Mouse (Mus musculus) midbrain, embryonic 11.5 days (tissue): ENCODE results near the gene Armcx5. TPM values are rescaled to one million over a fixed set of nuclear protein-coding genes. Genes with fewer than 3 reads are reported as not detected.
"Not testable (repeated sequence)": the region's sequence is repeated elsewhere in the genome, so short reads cannot be mapped to it uniquely, and the experiment has no call there.

Source experiments
- ATAC-seq: fragments of 200-750 bp; cut with Nextera tagmentation; 2 replicates; pipeline ENCODE4 v1.8.0; 2017; ENCODE audit warnings: moderate TSS enrichment, moderate library complexity; ENCODE audit not compliant: low FRiP score
- DNase-seq: peaks from one replicate; pipeline ENCODE4 v3.0.0; 2015; ENCODE audit warnings: low spot score; ENCODE audit errors: missing footprints
- H3K27ac ChIP-seq: fragments of 300-500 bp; sonication (generic); 2 replicates; pipeline ENCODE4 v1.5.1; 2014; ENCODE audit warnings: low read depth, low read length
- H3K27me3 ChIP-seq: fragments of 300-500 bp; sonication (generic); 2 replicates; pipeline ENCODE4 v1.6.1; 2014; ENCODE audit warnings: mild to moderate bottlenecking, low read length, moderate library complexity, mixed read lengths; ENCODE audit not compliant: control insufficient read depth, insufficient read depth
- H3K36me3 ChIP-seq: fragments of 300-500 bp; sonication (generic); 2 replicates; pipeline ENCODE4 v1.6.1; 2014; ENCODE audit warnings: mild to moderate bottlenecking, low read length, moderate library complexity, mixed read lengths; ENCODE audit not compliant: control insufficient read depth, insufficient read depth
- H3K4me1 ChIP-seq: fragments of 300-500 bp; sonication (generic); 2 replicates; pipeline ENCODE4 v1.6.1; 2014; ENCODE audit warnings: low read length; ENCODE audit not compliant: control insufficient read depth, insufficient read depth
- H3K4me2 ChIP-seq: fragments of 300-500 bp; sonication (generic); 2 replicates; pipeline ENCODE4 v1.6.1; 2014; ENCODE audit warnings: mild to moderate bottlenecking, moderate library complexity
- H3K4me3 ChIP-seq: fragments of 300-500 bp; sonication (generic); 2 replicates; pipeline ENCODE4 v1.5.1; 2014; ENCODE audit warnings: low read depth, low read length
- H3K9ac ChIP-seq: fragments of 300-500 bp; sonication (generic); 2 replicates; pipeline ENCODE4 v1.6.1; 2014; ENCODE audit warnings: low read length
- H3K9me3 ChIP-seq: fragments of 300-500 bp; sonication (generic); 2 replicates; pipeline ENCODE4 v1.6.1; 2016; ENCODE audit warnings: low read length; ENCODE audit not compliant: control insufficient read depth
- WGBS: fragments of 180-500 bp; shearing (Covaris S2); extraction: QIAGEN DNeasy Blood & Tissue Kit; methylation state at CpG from one replicate; pipeline ENCODE4 v1.1.7; 2014; 5-methylcytosine and 5-hydroxymethylcytosine counted together
- polyA plus RNA-seq: library from polyadenylated mRNA; unstranded; fragments of >200 nt; fragmentation: Nextera tagmentation; extraction: Ambion mirVana; gene quantifications from 2 replicates; pipeline ENCODE4 v1.2.1, GENCODE M21; 2014

Gene Armcx5
- polyA plus RNA-seq, 1 experiment from 2014 or later: 9.6 TPM

DNA sequence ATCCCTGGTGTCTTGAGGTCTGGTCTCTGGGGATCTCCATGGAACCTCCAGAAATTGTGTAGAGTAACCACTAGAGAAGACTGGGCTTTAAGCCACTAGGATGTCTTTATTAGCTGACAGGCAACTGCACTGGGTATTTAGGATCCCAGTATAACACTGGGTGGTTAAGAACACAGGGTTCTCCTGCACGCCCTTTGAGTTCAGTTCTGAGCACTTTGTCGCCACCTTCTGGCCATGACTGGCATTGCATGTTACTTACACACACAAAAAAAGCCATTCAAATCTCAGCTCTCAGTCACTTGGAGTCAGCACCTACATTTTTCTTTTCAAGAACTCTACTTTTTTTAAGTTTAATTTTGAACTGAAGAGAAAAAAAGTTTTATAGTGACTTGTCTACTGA lies 10.3 kb downstream of the Armcx5 start:
- no peak overlapping the region for H3K9ac ChIP-seq
- H3K27me3 ChIP-seq: no peaks in the 10 kb centered on the region
- WGBS: 8% methylated on average over 2 of the region's 2 CpGs
- no peak overlapping the region for H3K27ac ChIP-seq
- no peak overlapping the region for H3K4me2 ChIP-seq
- no peaks in the 10 kb centered on the region for H3K9me3 ChIP-seq
- 0 out of 2 replicates have a peak, but pooled peaks have one; percentile 44 for ATAC-seq
- no peaks in the 10 kb centered on the region for H3K36me3 ChIP-seq
- H3K4me3 ChIP-seq: no peak overlapping the region
- H3K4me1 ChIP-seq: no peaks in the 10 kb centered on the region
- DNase-seq: peak; percentile 96

DNA sequence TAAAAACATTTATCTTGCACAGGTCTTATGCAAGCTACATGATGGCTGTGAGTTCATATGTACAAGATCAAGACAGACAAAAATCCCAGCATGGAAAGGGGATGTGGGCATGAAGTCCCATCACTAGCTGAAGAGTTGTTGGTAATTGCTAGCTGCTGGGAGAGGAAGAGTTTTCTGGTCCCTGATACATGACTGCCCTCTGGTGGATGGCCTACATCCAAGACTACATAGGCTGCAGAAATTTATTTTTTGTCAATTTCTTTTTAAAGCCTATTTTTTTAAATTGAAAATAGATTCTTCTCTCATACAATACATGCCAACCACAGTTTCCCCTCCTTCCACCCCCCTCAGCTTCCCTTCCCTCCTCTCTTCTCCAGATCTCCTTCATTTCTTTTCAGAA lies 19.2 kb downstream of the Armcx5 start:
- no peaks in the 10 kb centered on the region for H3K4me1 ChIP-seq
- no peaks in the 10 kb centered on the region for H3K9me3 ChIP-seq
- H3K27ac ChIP-seq: no peak overlapping the region
- H3K4me3 ChIP-seq: no peak overlapping the region
- no peak for ATAC-seq
- no peaks in the 10 kb centered on the region for H3K27me3 ChIP-seq
- H3K36me3 ChIP-seq: no peaks in the 10 kb centered on the region
- no peak overlapping the region for H3K4me2 ChIP-seq
- no peak for DNase-seq
- no peak overlapping the region for H3K9ac ChIP-seq

DNA sequence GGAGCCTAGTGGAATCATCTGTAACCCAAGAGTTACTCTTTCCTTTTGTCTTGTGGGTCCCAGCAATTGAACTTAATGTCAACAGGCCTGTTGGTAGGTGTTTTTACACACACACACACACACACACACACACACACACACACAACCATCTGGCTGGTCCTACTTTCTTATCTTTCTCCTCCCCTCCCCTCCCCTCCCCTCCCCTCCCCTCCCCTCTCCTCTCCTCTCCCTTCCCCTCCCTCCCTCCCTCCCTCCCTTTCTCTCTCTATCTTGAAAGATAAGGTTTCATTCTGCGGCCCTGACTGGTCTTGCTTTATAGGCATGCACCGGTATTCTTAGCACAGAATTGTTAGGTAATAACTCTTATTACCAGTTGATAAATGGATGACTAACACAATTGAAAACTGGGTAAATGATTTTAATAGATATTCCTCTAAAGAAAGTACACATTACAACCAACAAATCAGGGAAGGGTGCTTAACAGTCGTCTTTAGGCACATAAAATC lies 25.6 kb downstream of the Armcx5 start:
- Histone ChIP-seq H3K27me3 (no peaks in the 10 kb centered on the region), H3K4me3 (no peak overlapping the region), H3K4me2 (no peak overlapping the region), H3K9ac (no peak overlapping the region), H3K4me1 (no peaks in the 10 kb centered on the region), H3K27ac (no peak overlapping the region), H3K9me3 (no peaks in the 10 kb centered on the region), H3K36me3 (no peaks in the 10 kb centered on the region)
- WGBS: 82% methylated on average over 3 of the region's 3 CpGs
- no peak for DNase-seq
- ATAC-seq: no peak

DNA sequence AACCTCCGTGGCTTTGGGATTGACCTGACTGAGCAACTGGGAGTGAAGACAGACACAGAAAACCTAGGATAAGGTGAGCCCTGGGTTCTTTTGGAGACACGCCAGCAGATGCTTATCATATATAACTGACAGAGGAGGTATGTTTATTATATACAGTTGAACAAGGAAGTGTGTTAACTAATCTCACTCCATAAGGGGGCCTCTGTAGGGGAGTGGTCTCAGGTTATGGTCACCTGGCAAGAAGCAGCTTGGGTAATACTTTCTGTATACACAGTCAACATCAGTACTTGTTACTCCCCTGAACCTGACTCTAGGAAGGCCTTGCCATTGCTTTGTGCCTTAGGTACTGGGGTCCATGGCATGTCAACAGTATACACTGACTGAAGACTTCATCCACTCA lies 26.0 kb downstream of the Armcx5 start:
- ATAC-seq (no peak), DNase-seq (no peak)
- no peak overlapping the region for H3K4me2 ChIP-seq
- H3K9ac ChIP-seq: no peak overlapping the region
- H3K4me3 ChIP-seq: no peak overlapping the region
- no peak overlapping the region for H3K27ac ChIP-seq
- no peaks in the 10 kb centered on the region for H3K9me3 ChIP-seq
- H3K27me3 ChIP-seq: no peaks in the 10 kb centered on the region
- H3K4me1 ChIP-seq: no peaks in the 10 kb centered on the region
- H3K36me3 ChIP-seq: no peaks in the 10 kb centered on the region
- 97% methylated on average over 2 of the region's 2 CpGs for WGBS

DNA sequence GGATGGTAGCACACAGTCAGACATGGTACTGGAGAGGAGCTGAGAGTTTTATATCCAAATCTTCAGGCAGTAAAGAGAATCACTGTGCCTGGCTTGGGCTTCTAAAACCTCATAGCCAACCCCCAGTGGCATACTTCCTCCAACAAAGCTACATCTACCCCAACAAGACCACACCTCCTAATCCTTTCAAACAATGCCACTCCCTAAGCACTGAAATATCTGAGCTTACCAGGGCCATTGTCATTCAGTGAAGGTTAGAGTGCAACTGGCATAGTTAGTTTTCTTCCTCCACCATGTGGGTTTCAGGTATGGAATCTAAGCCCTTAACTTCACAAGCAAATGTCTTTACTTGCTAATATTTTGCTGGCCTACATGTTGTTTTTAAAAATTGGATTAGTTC lies 49.0 kb downstream of the Armcx5 start:
- Histone ChIP-seq H3K9ac (no peak overlapping the region), H3K27ac (no peak overlapping the region), H3K4me2 (no peak overlapping the region), H3K4me1 (no peaks in the 10 kb centered on the region), H3K9me3 (no peaks in the 10 kb centered on the region), H3K4me3 (no peak overlapping the region), H3K27me3 (peaks cover 2% of the 10 kb centered on the region; the same call in 1 of the 2 replicates), H3K36me3 (no peaks in the 10 kb centered on the region)
- DNase-seq (no peak), ATAC-seq (no peak)

DNA sequence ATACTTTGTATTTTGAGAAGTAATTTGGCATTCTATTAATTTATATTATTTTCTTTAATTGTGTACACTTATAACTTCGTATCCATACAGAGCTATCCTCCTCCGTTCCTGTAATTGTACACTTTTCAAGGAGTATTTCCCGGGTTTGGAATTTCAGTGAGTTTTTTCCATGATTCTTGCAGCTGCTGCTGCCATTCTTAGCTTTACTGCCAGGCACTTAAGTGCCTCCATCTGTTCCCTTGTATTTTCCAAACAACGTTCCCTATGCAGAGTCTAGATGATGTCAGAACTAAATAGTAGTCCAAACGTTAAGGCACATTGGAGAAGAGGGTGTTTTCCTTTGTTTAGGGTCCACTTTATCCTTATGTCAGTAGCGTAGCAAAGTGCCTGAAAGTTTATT lies 49.8 kb downstream of the Armcx5 start:
- peaks cover 2% of the 10 kb centered on the region; the same call in 1 of the 2 replicates for H3K27me3 ChIP-seq
- ATAC-seq (no peak), DNase-seq (no peak)
- no peak overlapping the region for H3K9ac ChIP-seq
- no peaks in the 10 kb centered on the region for H3K4me1 ChIP-seq
- H3K9me3 ChIP-seq: no peaks in the 10 kb centered on the region
- no peak overlapping the region for H3K27ac ChIP-seq
- 78% methylated on average over 6 of the region's 6 CpGs for WGBS
- no peak overlapping the region for H3K4me3 ChIP-seq
- no peak overlapping the region for H3K4me2 ChIP-seq
- H3K36me3 ChIP-seq: no peaks in the 10 kb centered on the region

DNA sequence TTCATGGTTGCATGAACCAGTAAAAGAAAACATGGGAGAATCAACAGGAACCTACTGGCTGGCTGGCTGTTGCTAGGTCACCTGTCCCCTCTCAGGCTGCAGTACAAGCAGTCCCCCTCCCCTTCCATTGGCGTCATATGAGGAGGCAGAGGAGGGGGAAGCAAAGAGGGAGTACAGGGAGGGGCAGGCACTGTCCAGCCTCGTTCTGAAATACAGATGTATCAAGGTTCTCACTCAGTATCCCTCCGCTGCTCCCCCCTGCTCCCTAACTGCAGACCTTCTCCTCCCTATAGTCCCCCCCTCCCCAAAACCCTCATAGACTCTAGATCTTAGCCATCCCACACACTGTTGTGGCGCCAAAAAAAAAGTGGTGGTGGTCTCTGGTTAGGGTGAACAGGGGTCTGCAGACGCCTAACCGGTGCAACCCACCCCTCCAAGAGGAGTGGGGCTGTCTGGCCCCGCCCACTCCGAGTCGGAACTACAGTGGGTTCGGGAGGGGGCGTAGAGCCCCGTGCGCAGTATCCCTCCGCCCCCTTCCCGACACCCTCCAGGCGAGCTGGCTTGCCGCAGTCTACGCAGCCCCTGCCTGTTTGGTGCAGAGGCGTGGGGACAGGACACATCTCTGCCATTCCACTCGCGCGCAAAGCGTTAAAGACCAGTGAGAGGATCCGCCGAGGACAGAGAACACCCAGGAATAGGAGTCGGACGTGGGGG lies 53.2 kb downstream of the Armcx5 start:
- H3K4me2 ChIP-seq: peak overlapping the region; percentile 59
- H3K4me1 ChIP-seq, H3K27me3 ChIP-seq, H3K36me3 ChIP-seq, H3K9me3 ChIP-seq: not testable (repeated sequence)
- DNase-seq (peak; percentile 93), ATAC-seq (peak; percentile 93)
- WGBS: 17% methylated on average over 24 of the region's 27 CpGs
- H3K27ac ChIP-seq: peak overlapping the region; percentile 30; the same call in 1 of the 2 replicates
- peak overlapping the region; percentile 63 for H3K9ac ChIP-seq
- H3K4me3 ChIP-seq: peak overlapping the region; percentile 47

DNA sequence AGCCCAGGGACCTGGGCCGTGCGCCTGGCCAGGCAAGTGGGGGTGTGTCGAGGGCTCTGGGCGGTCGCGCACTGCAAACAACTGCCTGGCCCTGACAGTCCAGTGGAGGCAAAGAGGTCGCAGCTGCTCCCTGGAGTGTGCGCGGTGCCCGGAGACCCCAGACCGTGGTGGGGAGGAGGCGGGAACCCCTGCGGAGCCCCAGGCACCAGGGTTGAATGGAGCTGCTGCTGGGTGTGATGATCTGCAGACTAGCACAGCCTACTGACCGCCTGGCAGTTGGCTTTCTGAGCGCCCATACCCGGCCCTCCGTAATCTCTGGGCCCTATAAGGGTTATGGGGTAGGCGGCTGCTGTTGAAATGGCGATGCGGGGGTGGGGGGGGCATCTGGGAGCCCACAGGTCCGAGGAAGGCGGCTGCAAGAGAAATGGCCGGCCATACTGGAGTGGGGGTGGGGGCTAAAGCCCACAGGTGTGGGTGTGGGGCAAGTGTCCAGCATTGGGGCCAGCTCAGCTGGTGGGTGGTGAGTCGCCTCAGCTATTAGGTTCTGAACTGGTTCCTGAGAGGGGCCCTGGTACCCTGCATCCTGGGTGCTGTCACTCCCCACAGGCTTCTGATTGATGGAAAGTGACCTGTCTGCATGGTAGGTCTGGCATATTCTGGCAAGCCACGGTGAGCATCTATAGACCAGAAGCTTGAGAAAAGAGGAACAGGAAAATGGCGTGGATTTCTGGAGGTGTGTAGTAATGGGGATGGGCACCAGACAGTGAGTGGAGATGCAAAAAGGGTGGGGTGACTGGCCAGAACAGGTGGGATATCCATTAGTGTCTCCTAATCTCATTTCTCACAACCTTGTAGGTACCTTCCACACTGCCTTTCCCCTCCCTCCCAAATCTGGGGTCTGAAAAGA lies 54.0 kb downstream of the Armcx5 start:
- not testable (repeated sequence) for H3K27me3 ChIP-seq, H3K4me1 ChIP-seq, H3K36me3 ChIP-seq, H3K9me3 ChIP-seq
- peak; percentile 79 for ATAC-seq
- H3K4me2 ChIP-seq: peak overlapping the region; percentile 59
- H3K4me3 ChIP-seq: peak overlapping the region; percentile 47
- DNase-seq: peak; percentile 85
- H3K27ac ChIP-seq: peak overlapping the region; percentile 30; the same call in 1 of the 2 replicates
- H3K9ac ChIP-seq: peak overlapping the region; percentile 63
- 25% methylated on average over 22 of the region's 26 CpGs for WGBS
